Mouse (Mus musculus) cortical plate, adult 2 months (tissue): ENCODE results near the gene Cactin.
A peak's percentile ranks its signal among the peaks of the same experiment; 100 is the strongest.

Experiments
- CTCF ChIP-seq: fragments of 200-500 bp; IDR thresholded peaks from 2 replicates; pipeline ENCODE4 v1.5.1; 2011; ENCODE audit warnings: mild to moderate bottlenecking, control low read depth, low read length; ENCODE audit not compliant: insufficient read depth; ENCODE audit errors: extremely low read depth
- POLR2A ChIP-seq: fragments of 200-500 bp; IDR thresholded peaks from 2 replicates; pipeline ENCODE4 v1.6.1; 2011; ENCODE audit warnings: mild to moderate bottlenecking, low read length, control low read depth; ENCODE audit not compliant: insufficient read depth; ENCODE audit errors: extremely low read depth

DNA sequence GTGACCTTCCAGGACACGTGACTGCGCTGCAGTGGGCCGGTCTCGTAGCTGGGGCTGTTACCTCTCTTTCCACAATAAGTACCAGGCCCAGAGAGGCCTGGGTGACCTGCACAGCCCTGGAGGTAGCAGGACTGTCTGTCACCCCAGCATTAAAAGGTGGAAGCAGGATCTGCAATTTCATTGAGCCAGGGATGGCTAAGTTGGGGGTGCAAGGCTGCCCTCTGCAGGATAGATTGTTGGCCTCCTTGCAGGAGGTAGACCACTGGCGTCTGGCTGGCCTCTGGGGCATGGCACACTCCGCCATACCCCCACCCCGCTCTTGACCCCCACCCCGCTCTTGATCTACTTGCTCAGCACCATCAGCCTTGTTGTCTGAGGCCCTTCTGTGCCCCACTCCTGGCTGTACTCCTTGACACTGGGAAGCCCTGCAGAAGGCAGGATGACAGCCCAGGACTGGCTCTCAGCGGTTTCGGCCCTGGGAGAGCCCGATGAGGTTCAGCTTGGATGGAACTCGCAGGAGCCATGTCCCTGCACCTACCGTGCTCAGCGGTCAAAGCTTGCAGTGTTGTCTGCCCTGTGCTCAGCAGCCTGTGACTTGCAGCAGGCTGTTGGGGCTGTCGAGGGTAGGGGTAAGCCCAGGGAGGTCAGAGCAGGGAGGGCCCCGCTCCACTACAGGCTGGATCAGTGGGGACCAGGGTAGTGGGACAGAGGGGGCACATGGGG lies 4.4 kb upstream of the Cactin start:
- peak; percentile 58 for TF ChIP-seq CTCF
- TF ChIP-seq POLR2A = no peak
